Mouse (Mus musculus) adrenal gland, postnatal 14 days (tissue): ENCODE measurements around the gene Zswim8. TPM values are rescaled to one million over a fixed set of nuclear protein-coding genes. Genes with fewer than 3 reads are reported as not detected.
"Not testable (repeated sequence)": the region's sequence is repeated elsewhere in the genome, so short reads cannot be mapped to it uniquely, and the experiment has no call there.

Source experiments
- DNase-seq: peaks from one replicate; pipeline ENCODE4 v3.0.0; 2021; ENCODE audit warnings: mixed read lengths
- total RNA-seq: library from RNA; stranded (reverse); gene quantifications from 2 replicates; pipeline ENCODE4 v1.2.3, GENCODE M21; 2021

The Zswim8 gene
- total RNA-seq, 1 experiment from 2014 or later = 96.1 TPM

GRCm38 (mm10) chr14:20693589-20694101 is 13.7 kb upstream of the Zswim8 start:
- no peak for DNase-seq

GRCm38 (mm10) chr14:20694185-20694883 is 13.0 kb upstream of the Zswim8 start:
- DNase-seq = no peak

- peak; percentile 95 for DNase-seq
Observed at GRCm38 (mm10) chr14:20694884-20695760, 12.2 kb upstream of the Zswim8 start, which contains the start of gene Fut11. Gene Fut11, plus strand, starts transcription at chr14:20694968.

DNA sequence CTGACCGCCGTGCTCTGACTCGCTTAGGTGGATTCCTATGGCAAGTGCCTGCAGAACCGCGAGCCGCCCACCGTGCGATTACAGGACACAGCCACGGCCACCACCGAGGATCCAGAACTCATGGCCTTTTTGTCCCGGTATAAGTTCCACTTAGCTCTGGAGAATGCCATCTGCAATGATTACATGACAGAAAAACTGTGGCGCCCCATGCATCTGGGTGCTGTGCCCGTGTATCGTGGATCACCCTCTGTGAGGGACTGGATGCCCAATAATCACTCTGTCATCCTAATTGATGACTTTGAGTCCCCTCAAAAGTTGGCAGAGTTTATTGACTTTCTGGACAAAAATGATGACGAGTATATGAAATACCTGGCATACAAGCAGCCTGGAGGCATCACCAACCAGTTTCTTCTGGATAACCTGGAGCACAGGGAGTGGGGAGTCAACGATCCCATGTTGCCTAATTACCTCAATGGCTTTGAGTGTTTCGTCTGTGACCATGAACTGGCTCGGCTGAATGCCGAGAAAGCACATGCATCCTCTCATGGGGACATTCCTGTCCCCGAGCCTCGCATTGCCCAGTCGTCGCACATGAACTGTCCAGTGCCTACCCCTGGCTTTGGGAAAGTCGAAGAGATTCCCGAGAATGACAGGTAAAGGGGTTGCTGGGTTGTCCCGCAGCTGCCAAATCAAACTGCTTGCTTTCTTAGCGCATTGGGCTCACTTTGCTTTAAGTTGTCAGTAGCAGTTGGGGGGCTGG is 11.4 kb upstream of the Zswim8 start:
- peak; percentile 40 for DNase-seq

- DNase-seq = peak; percentile 71
Observed at GRCm38 (mm10) chr14:20696986-20697385, 10.4 kb upstream of the Zswim8 start.

GRCm38 (mm10) chr14:20698515-20698914 is 8.8 kb upstream of the Zswim8 start:
- no peak for DNase-seq

GRCm38 (mm10) chr14:20700362-20700761 is 7.0 kb upstream of the Zswim8 start:
- no peak for DNase-seq

GRCm38 (mm10) chr14:20701554-20701953 is 5.8 kb upstream of the Zswim8 start:
- no peak for DNase-seq

DNA sequence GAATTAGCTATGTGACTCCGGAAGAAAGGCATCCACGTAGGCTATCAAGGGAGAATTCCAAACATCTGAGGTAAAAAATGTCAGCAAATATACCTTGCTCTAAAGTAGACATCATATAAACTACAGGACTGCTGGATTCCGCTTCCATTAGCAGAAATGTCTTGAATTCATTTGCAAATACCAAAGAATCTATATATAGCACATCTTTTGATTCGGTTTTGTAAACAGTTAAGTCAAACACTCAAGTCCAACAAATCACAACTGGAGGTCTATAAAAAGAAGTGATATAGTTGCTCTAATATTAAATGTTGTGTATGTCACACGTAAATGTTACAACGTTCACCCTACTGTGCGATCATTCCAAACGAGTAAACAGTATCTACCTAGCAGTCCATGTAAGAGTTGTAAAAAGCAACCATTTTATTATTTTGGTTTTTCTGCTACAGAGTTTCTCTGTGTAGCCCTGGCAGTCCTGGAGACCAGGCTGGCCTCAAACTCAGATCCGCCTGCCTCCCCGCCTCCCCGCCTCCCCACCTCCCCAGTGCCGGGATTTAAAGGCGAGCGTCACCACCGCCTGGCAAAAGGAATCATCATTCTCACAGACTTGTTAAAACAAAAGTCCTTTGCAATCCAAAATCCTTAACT is 5.1 kb upstream of the Zswim8 start:
- DNase-seq = no peak

GRCm38 (mm10) chr14:20702741-20703381 is 4.5 kb upstream of the Zswim8 start, which contains the start of gene Chchd1:
Gene Chchd1, plus strand, starts transcription at chr14:20703006.
- DNase-seq = peak; percentile 96

- DNase-seq = not testable (repeated sequence)
Observed at GRCm38 (mm10) chr14:20703461-20703860, 3.9 kb upstream of the Zswim8 start.

GRCm38 (mm10) chr14:20708239-20708638 is 887 bp downstream of the Zswim8 start:
- DNase-seq = no peak

- no peak for DNase-seq
Observed at GRCm38 (mm10) chr14:20713832-20714231, 6.5 kb downstream of the Zswim8 start.

GRCm38 (mm10) chr14:20718443-20718842 is 11.1 kb downstream of the Zswim8 start:
- no peak for DNase-seq

GRCm38 (mm10) chr14:20719767-20720166 is 12.4 kb downstream of the Zswim8 start:
- no peak for DNase-seq

DNA sequence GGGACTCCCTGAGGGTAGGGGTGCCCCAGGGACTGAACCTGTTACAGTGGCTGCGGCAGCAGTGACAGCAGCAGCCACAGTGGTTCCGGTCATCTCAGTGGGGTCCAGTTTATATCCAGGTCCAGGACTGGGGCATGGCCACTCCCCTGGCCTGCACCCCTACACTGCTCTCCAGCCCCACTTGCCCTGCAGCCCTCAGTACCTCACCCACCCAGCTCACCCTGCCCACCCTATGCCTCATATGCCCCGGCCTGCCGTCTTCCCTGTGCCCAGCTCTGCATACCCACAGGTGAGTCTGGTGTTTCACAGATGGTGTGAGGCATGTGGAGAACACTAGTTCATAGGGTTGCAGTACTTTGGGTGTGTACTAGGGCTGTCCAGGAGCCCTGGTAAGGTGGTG is 14.0 kb downstream of the Zswim8 start:
- no peak for DNase-seq

- no peak for DNase-seq
Observed at GRCm38 (mm10) chr14:20723006-20723405, 15.7 kb downstream of the Zswim8 start.

- peak; percentile 79 for DNase-seq
Observed at GRCm38 (mm10) chr14:20724043-20724442, 16.7 kb downstream of the Zswim8 start.

DNA sequence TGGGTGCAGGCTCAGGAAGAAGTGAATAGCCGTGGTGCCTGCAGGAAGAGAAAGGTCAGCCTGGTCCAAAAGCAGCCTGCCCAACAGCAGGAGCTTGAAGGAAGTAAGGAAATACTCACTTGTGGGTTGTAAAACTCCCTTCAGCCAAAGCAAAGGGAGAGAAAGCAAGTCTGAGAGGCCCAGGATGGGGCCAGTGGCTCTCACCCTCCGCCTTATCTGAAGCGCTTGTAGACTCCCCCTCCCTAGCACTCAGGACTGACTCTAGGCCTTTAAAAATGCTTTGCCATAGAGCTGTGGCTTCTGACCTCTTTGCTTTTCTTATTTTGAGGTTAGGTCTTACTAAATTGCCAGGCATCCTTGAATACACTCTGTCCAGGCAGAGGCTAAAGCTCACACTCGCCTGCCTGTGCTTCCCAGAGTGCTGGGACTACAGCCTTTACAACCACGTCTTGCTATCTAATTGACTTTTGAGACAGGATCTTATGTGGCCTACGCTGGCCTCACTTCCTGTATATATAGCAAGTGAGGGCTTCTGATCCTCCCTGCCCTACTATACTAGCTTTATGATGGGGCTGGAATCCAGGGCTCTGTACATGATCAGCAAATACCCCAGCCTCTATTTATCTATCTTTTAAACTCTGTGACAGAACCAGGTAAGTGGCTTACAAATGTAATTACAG is 18.4 kb downstream of the Zswim8 start:
- no peak for DNase-seq

DNA sequence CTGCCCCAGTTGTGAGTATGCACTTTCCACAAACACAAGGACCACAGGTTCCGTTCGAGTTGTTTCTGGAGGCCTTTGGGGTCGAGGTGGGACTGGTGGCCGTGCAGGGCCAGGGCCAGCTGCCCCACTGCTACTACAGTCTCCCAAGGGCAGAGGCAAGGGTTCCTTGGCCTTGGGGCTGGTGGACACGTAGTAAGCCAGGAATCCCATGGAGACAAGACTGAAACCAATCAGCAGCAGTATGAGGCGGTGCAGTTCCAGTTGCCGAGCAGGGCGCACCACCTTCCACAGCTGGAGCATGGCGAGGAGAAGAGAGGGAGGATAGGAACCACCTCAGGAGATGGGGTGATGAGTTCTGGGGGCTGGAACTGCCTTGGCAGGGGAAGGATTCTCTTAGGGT is 22.5 kb downstream of the Zswim8 start:
- no peak for DNase-seq
